Mouse (Mus musculus) hindbrain, embryonic 11.5 days (tissue): Measurements from ENCODE around the gene Pum1. TPM values are rescaled to one million over a fixed set of nuclear protein-coding genes. Genes with fewer than 3 reads are reported as not detected.

Experiments
- ATAC-seq: fragments of 200-750 bp; cut with Nextera tagmentation; 2 replicates; pipeline ENCODE4 v1.8.0; 2017; ENCODE audit warnings: mild to moderate bottlenecking, moderate TSS enrichment, moderate library complexity; ENCODE audit not compliant: low FRiP score
- DNase-seq: peaks from one replicate; pipeline ENCODE4 v3.0.0-alpha.2; 2015; ENCODE audit warnings: low spot score
- H3K27ac ChIP-seq: fragments of 300-500 bp; sonication (generic); 2 replicates; pipeline ENCODE4 v1.5.1; 2014; ENCODE audit warnings: mild to moderate bottlenecking, low read depth, low read length
- H3K27me3 ChIP-seq: fragments of 300-500 bp; sonication (generic); 2 replicates; pipeline ENCODE4 v1.6.1; 2014; ENCODE audit warnings: mild to moderate bottlenecking, low read length, moderate library complexity, mixed read lengths; ENCODE audit not compliant: control insufficient read depth, insufficient read depth
- H3K36me3 ChIP-seq: fragments of 300-500 bp; sonication (generic); 2 replicates; pipeline ENCODE4 v1.6.1; 2014; ENCODE audit warnings: mild to moderate bottlenecking, low read length, moderate library complexity, mixed read lengths; ENCODE audit not compliant: control insufficient read depth, insufficient read depth
- H3K4me1 ChIP-seq: fragments of 300-500 bp; sonication (generic); replicated peaks from 2 replicates; pipeline ENCODE4 v1.6.1; 2014; ENCODE audit warnings: low read length, mixed read lengths; ENCODE audit not compliant: control insufficient read depth, insufficient read depth
- H3K4me2 ChIP-seq: fragments of 300-500 bp; sonication (generic); replicated peaks from 2 replicates; pipeline ENCODE4 v1.6.1; 2014; ENCODE audit warnings: mild to moderate bottlenecking, low read depth, low read length
- H3K4me3 ChIP-seq: fragments of 300-500 bp; sonication (generic); 2 replicates; pipeline ENCODE4 v1.5.1; 2014; ENCODE audit warnings: low read depth, low read length
- H3K9ac ChIP-seq: fragments of 300-500 bp; sonication (generic); 2 replicates; pipeline ENCODE4 v1.6.1; 2014; ENCODE audit warnings: low read depth, low read length
- H3K9me3 ChIP-seq: fragments of 300-500 bp; sonication (generic); 2 replicates; pipeline ENCODE4 v1.6.1; 2016; ENCODE audit warnings: low read length; ENCODE audit not compliant: control insufficient read depth
- WGBS: fragments of 180-500 bp; shearing (Covaris S2); extraction: QIAGEN DNeasy Blood & Tissue Kit; methylation state at CpG from one replicate; pipeline ENCODE4 v1.1.7; 2014; 5-methylcytosine and 5-hydroxymethylcytosine counted together
- polyA plus RNA-seq: library from polyadenylated mRNA; unstranded; fragments of >200 nt; fragmentation: Nextera tagmentation; extraction: Ambion mirVana; gene quantifications from 2 replicates; pipeline ENCODE4 v1.2.1, GENCODE M21; 2014

Pum1 gene
- polyA plus RNA-seq, 1 experiment from 2014 or later, result 117 TPM

DNA sequence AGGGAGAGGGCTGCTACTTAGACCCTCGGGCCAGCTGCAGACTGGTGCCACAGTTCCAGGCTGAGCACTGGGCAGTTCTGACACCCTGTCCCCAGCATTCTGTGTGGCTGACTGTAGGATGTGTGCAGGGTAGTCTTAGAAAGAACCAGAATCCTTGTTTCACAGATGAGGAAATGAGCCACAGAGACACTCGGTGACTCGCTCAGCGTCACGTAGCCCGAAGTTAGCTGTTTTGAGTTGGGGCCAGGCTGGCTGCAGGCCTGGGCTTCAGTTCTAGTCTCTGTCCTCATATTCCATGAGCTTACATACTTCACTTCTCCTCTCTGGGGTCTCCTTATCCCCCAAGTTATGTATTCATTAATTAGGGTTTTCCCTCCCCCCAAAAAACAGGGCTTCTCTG, 132.8 kb downstream of the Pum1 start:
- no peaks in the 10 kb centered on the region for H3K9me3 ChIP-seq
- no peak overlapping the region for H3K4me3 ChIP-seq
- no peaks in the 10 kb centered on the region for H3K27me3 ChIP-seq
- no peaks in the 10 kb centered on the region for H3K36me3 ChIP-seq
- WGBS, result 86% methylated on average over 6 of the region's 6 CpGs
- H3K4me1 ChIP-seq, result peaks cover 21% of the 10 kb centered on the region
- H3K9ac ChIP-seq, result no peak overlapping the region
- H3K4me2 ChIP-seq, result no peak overlapping the region
- H3K27ac ChIP-seq, result no peak overlapping the region
- DNase-seq, result no peak
- ATAC-seq, result no peak

DNA sequence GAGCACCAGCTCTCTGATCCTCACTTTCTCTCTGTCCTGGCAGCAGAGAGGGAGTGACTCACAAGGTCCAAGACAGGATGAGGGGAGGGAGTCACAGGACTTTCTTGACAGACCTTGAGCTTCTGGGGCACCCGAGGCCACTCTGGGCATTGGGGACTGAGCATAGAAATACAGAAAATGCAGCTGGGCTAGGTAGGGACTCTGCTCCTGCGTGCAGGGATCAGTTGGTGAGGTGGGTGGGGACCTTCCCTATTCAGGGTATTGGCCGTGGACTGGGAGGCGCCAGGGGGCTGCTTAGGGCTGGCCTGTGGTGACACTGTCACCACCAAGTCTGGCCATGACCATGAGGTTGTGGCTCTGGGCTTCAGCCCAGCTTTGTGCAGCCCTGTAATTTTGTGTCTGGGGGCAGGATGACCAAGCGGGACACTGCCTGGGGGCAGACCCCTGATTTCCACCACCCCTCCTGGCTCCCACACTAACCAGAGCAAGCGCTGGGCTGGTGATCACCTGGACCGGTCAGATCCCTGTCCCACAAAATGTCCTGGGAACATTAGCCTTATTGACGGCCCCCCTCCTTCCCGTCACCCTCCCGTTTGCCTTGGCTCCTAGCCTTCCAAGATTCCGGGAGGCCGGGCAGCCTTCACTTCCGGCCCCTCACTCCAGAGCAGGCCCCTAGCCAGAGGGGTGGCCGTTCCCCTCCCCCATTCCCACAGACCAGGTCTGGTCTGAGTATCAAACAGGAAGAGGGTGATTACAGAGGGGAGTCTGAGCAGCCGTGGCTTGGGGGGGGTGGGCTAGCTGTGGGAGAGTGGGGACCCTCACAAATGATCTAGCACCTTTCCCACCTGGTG, 134.3 kb downstream of the Pum1 start:
- no peak for ATAC-seq
- no peaks in the 10 kb centered on the region for H3K36me3 ChIP-seq
- H3K27ac ChIP-seq, result no peak overlapping the region
- H3K4me1 ChIP-seq, result peaks cover 20% of the 10 kb centered on the region
- no peak overlapping the region for H3K9ac ChIP-seq
- DNase-seq, result no peak
- H3K4me2 ChIP-seq, result no peak overlapping the region; the same call in 1 of the 2 replicates
- H3K9me3 ChIP-seq, result no peaks in the 10 kb centered on the region
- H3K27me3 ChIP-seq, result no peaks in the 10 kb centered on the region
- no peak overlapping the region for H3K4me3 ChIP-seq
- WGBS, result 44% methylated on average over 14 of the region's 15 CpGs

DNA sequence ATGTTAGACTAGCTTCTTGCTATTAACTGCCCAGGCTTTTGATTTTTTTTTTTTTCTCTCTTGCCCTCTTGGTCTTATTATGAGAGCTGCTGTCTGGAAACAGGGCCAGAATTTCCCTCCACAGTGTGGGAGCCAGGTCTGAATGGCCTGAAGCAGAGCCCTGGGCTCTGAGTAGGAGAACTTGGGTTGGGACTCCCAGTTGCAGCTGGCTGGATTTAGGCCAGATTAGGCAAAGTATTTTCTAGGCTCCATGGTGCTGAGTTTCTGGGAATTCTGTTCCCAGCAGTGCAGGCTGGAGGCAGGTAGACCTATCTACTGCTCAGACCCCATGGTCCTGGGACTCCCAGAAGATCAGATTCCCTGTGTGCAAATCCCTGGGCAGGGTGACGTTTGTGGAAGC, 135.3 kb downstream of the Pum1 start:
- DNase-seq (no peak), ATAC-seq (no peak)
- 68% methylated on average over 1 of the region's 1 CpGs for WGBS
- H3K36me3 ChIP-seq, result no peaks in the 10 kb centered on the region
- H3K27ac ChIP-seq, result no peak overlapping the region
- H3K4me3 ChIP-seq, result no peak overlapping the region
- no peaks in the 10 kb centered on the region for H3K9me3 ChIP-seq
- H3K27me3 ChIP-seq, result no peaks in the 10 kb centered on the region
- no peak overlapping the region for H3K9ac ChIP-seq
- no peak overlapping the region for H3K4me2 ChIP-seq
- H3K4me1 ChIP-seq, result peaks cover 19% of the 10 kb centered on the region

DNA sequence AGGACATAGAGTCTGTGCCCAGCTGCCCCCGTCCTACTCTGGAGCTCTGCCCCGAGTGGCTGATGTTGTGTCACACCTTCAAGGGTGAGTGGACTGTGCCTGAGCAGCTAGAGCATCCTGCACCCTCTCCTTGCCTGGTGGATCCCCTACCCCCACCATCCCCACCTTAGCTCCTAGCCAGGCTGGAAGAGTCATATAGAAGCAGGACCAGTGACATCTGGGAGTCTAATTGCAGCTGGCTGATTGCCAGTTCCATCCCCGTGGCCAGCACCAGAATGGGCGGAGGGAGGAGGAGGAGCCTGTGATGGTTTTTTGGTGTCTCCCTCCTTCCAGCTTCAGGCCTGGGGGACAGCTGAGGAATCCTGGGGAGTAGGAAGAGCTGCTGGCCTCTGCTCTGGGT, 136.0 kb downstream of the Pum1 start:
- no peak overlapping the region for H3K9ac ChIP-seq

DNA sequence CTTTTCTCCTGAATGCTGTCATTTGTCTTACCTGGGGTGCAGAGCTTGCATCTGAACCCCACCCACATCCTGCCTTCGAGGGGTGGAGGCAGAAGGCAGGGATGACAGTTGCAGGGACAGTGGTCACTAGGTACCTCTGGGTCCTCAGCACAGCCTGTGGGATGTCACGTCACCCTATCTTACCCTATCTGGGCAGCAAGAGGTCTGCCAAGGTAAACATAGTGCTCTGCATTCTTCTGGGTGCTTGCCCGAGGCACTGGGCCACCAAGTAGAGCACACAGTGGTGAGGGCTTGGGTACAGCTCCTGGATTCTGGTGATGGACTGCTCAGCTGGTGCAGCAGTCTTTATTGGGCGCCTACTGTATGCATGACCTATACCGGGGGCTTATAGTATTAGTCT, 136.5 kb downstream of the Pum1 start:
- Histone ChIP-seq H3K4me2 (no peak overlapping the region), H3K4me1 (peaks cover 21% of the 10 kb centered on the region)

More for the DNA sequence above, 136.0 kb downstream of the Pum1 start:
- H3K4me3 ChIP-seq, result no peak overlapping the region
- no peaks in the 10 kb centered on the region for H3K9me3 ChIP-seq
- H3K27me3 ChIP-seq, result no peaks in the 10 kb centered on the region
- no peak for ATAC-seq
- H3K4me1 ChIP-seq, result peaks cover 21% of the 10 kb centered on the region
- no peaks in the 10 kb centered on the region for H3K36me3 ChIP-seq
- no peak overlapping the region for H3K4me2 ChIP-seq
- DNase-seq, result peak; percentile 39
- 68% methylated on average over 4 of the region's 4 CpGs for WGBS
- no peak overlapping the region for H3K27ac ChIP-seq

DNA sequence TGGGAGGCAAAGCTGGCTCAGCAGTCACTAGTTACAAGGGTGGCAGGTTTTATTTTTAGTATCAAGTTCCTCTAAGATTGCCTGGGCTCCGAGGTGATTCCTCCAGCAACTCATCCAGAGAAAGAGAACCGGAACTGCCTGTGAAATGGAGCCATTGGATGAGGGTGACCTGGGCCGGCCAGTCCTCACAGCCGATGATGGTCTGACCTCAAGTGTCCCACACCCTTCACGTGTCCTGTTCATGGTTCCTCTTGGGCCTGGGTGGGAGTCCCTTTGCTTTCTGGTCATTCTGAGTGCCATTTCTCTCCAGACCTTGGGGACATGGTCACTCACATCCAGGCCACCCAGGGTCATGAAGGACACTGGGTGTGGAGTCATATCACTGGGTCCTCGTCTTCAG, 137.0 kb downstream of the Pum1 start:
- no peak overlapping the region for H3K4me2 ChIP-seq
- no peak for ATAC-seq
- H3K4me1 ChIP-seq, result peaks cover 25% of the 10 kb centered on the region
- no peak overlapping the region for H3K9ac ChIP-seq
- no peak for DNase-seq
- H3K4me3 ChIP-seq, result no peak overlapping the region
- H3K27me3 ChIP-seq, result no peaks in the 10 kb centered on the region
- H3K36me3 ChIP-seq, result no peaks in the 10 kb centered on the region
- 89% methylated on average over 6 of the region's 6 CpGs for WGBS
- no peak overlapping the region for H3K27ac ChIP-seq
- H3K9me3 ChIP-seq, result no peaks in the 10 kb centered on the region

More for the DNA sequence above, 136.5 kb downstream of the Pum1 start:
- Histone ChIP-seq H3K27ac (no peak overlapping the region), H3K36me3 (no peaks in the 10 kb centered on the region), H3K27me3 (no peaks in the 10 kb centered on the region), H3K9me3 (no peaks in the 10 kb centered on the region), H3K4me3 (no peak overlapping the region), H3K9ac (no peak overlapping the region)
- WGBS, result 84% methylated on average over 5 of the region's 5 CpGs
- ATAC-seq, result no peak
- no peak for DNase-seq

DNA sequence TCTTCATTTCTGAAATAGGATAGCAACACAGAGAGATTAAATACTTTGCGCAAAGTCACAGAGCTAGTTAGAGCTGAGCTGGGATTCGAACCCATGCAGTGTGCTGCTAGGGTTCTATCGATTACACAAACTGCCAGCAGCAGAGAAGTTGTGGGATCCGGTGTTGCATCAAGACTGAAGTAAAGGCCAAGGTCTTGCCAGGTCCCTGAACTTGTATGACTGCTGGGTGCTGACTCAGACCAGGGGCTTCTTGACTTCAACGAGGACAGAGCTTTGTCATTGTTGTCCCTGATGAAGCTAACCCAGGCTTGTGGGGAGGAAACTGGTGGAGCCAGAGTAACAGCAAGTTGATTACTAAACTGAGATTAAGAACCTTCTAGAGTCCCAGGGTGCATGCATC, 138.1 kb downstream of the Pum1 start:
- DNase-seq (no peak), ATAC-seq (no peak)
- Histone ChIP-seq H3K9ac (no peak overlapping the region), H3K4me1 (peaks cover 27% of the 10 kb centered on the region), H3K27me3 (no peaks in the 10 kb centered on the region), H3K9me3 (no peaks in the 10 kb centered on the region), H3K4me2 (no peak overlapping the region), H3K36me3 (no peaks in the 10 kb centered on the region), H3K27ac (0 out of 2 replicates have a peak overlapping the region, but pooled peaks have one; percentile 30), H3K4me3 (no peak overlapping the region)
- WGBS, result 88% methylated on average over 5 of the region's 5 CpGs

DNA sequence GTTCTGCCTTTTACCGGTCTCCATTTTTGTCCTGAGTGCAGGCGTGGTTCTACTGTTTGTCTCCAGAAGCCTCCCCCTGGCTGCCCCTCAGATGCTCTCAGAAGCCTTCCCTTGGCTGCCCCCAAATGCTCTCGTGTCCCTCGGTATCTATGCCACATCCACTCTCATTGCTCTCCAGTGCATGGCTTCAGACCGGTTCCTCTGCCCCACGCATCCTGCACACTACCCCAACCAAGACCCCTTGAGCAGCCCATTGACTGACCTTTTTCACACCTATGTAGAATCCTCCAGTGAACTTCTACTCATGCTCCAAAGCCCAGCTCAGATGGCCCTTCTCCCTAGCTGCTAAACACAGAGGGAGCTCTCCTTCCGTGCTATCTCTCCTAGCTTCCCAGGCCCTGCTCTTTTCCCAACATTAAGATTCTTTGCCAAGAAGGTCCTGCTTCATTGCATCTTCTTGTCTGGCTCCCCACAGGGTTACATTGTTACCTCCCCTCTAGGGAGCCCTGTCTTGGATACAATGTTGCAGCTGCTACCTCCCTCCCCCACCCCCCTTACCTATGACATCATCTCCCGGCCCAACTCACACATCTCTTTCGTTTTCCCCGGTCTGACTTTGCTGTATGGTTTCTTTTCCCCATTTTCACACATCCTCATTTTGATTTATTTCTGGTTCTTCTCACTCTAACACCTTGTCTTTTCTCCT, 138.7 kb downstream of the Pum1 start:
- no peaks in the 10 kb centered on the region for H3K27me3 ChIP-seq
- WGBS, result 55% methylated on average over 10 of the region's 10 CpGs
- no peak overlapping the region for H3K9ac ChIP-seq
- DNase-seq (peak; percentile 66), ATAC-seq (no peak)
- H3K36me3 ChIP-seq, result no peaks in the 10 kb centered on the region
- no peaks in the 10 kb centered on the region for H3K9me3 ChIP-seq
- no peak overlapping the region for H3K4me2 ChIP-seq
- H3K4me1 ChIP-seq, result peaks cover 27% of the 10 kb centered on the region
- H3K27ac ChIP-seq, result peak overlapping the region; percentile 30; the same call in 1 of the 2 replicates
- H3K4me3 ChIP-seq, result no peak overlapping the region
